Mouse (Mus musculus) G1E-ER4 (cell line): ENCODE measurements around the gene Sdk1. TPM values are rescaled to one million over a fixed set of nuclear protein-coding genes. Genes with fewer than 3 reads are reported as not detected.

Source experiments
- GATA1 ChIP-seq: IDR thresholded peaks from one replicate; pipeline ENCODE4 v1.8.0; 2012; ENCODE audit warnings: low read length, inconsistent platforms
- polyA plus RNA-seq: library from polyadenylated mRNA; stranded (reverse); fragments of >175 nt; gene quantifications from 2 replicates; pipeline ENCODE4 v1.2.3, GENCODE M21; 2012

Sdk1 gene
- polyA plus RNA-seq, 1 experiment = not detected

- no peak for TF ChIP-seq GATA1
Measured at GRCm38 (mm10) chr5:141388451-141388850, 147.2 kb downstream of the Sdk1 start.

GRCm38 (mm10) chr5:141390541-141390940, 149.3 kb downstream of the Sdk1 start:
- no peak for TF ChIP-seq GATA1

GRCm38 (mm10) chr5:141391153-141391552, 149.9 kb downstream of the Sdk1 start:
- no peak for TF ChIP-seq GATA1

GRCm38 (mm10) chr5:141393846-141394245, 152.6 kb downstream of the Sdk1 start:
- TF ChIP-seq GATA1 = no peak

- TF ChIP-seq GATA1 = no peak
Measured at GRCm38 (mm10) chr5:141394586-141394985, 153.3 kb downstream of the Sdk1 start.

GRCm38 (mm10) chr5:141403741-141404140, 162.5 kb downstream of the Sdk1 start:
- no peak for TF ChIP-seq GATA1

GRCm38 (mm10) chr5:141404651-141405050, 163.4 kb downstream of the Sdk1 start:
- TF ChIP-seq GATA1 = no peak

GRCm38 (mm10) chr5:141406926-141407325, 165.6 kb downstream of the Sdk1 start:
- TF ChIP-seq GATA1 = no peak

- TF ChIP-seq GATA1 = no peak
Measured at GRCm38 (mm10) chr5:141413013-141413412, 171.7 kb downstream of the Sdk1 start.

GRCm38 (mm10) chr5:141415644-141416243, 174.5 kb downstream of the Sdk1 start:
- TF ChIP-seq GATA1 = no peak

- no peak for TF ChIP-seq GATA1
Measured at GRCm38 (mm10) chr5:141428132-141428531, 186.8 kb downstream of the Sdk1 start.

- no peak for TF ChIP-seq GATA1
Measured at GRCm38 (mm10) chr5:141433286-141433685, 192.0 kb downstream of the Sdk1 start.

GRCm38 (mm10) chr5:141447247-141447646, 206.0 kb downstream of the Sdk1 start:
- TF ChIP-seq GATA1 = no peak

GRCm38 (mm10) chr5:141463417-141463816, 222.1 kb downstream of the Sdk1 start:
- TF ChIP-seq GATA1 = no peak

- no peak for TF ChIP-seq GATA1
Measured at GRCm38 (mm10) chr5:141468821-141469220, 227.5 kb downstream of the Sdk1 start.

- no peak for TF ChIP-seq GATA1
Measured at GRCm38 (mm10) chr5:141505281-141505680, 264.0 kb downstream of the Sdk1 start.

- no peak for TF ChIP-seq GATA1
Measured at GRCm38 (mm10) chr5:141506344-141506743, 265.1 kb downstream of the Sdk1 start.
